Mouse (Mus musculus): ENCODE measurements around the gene Ccdc88c. TPM values are rescaled to one million over a fixed set of nuclear protein-coding genes. Genes with fewer than 3 reads are reported as not detected.
A peak's percentile ranks its signal among the peaks of the same experiment; 100 is the strongest.

The Ccdc88c gene
- polyA plus RNA-seq, 2 experiments from 2014 or later = 76.7 to 82.5 TPM

GRCm38 (mm10) chr12:100925644-100926619 is 102.9 kb downstream of the Ccdc88c start:
- ATAC-seq = peak; percentile 56

DNA sequence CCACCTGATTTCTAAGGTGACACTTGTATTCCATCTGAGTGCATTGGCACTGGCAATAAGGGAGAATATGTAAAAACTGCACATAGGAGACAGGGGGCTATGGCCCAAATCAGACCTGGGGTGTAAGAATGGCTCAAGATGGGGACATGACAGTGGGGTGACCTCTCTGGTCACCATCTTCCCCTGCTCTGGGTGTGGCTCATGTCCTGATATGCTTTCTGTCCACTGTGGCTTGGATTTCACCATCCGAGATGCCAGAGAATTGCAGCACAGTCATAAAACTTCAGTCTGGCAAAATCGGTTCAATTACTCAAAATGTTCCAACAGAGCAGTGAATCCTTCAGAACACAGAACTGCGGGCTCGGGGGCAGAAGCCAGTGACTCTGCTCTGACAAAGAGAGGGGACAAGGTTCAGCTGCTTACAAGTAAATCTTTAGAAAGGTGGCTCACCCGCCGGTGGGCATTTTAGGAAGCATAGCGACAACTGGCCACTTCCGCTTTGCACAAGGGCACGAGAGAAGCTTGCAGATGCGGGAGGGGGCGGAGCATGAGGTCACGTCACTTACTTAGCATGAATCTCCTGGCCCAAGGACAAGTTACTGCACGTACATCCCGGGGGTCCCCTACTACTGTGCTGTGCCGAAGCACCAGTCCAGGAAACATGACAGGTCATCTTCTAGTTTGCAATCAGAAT is 104.1 kb downstream of the Ccdc88c start:
- ATAC-seq = no peak

DNA sequence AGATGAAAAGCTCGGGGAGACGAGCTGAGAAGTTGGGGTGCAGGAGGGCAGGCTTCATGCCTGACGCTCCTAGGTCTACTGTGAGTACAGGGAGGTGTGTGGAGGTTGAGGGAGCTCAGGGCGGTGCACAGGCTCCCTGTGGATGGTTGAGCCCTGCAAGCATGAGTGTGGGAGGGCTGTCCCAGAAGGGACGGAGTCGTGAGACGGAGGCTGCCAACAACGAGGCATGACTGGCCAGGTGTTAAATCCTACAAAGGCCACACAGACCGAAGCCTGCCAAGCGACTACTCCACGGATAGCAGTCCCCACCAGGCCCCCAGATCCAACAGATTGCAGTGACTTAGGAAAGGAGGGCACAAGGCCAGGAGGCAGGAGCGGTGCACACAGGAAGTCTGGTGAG is 118.1 kb downstream of the Ccdc88c start:
- no peak for ATAC-seq

DNA sequence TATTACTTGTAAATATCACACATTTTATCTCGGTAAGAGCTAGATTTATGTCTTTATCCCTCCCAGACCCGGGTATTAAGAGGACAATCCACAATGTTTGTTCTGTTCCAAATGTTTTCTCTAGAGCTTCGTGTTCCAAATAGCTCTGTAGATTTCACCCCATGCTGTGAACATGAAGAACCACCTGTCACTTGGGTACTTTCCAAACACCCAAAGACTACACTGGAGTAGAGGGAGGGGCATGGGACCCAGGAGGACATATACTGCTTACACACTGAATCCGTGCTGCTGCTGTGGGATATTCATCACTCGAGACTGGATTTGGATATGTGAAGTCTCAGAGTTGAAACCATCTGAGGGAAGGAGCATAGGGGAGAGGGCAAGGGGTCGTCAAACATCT is 119.1 kb downstream of the Ccdc88c start:
- no peak for ATAC-seq

- ATAC-seq = no peak
Measured at GRCm38 (mm10) chr12:100908298-100909034, 120.4 kb downstream of the Ccdc88c start.

DNA sequence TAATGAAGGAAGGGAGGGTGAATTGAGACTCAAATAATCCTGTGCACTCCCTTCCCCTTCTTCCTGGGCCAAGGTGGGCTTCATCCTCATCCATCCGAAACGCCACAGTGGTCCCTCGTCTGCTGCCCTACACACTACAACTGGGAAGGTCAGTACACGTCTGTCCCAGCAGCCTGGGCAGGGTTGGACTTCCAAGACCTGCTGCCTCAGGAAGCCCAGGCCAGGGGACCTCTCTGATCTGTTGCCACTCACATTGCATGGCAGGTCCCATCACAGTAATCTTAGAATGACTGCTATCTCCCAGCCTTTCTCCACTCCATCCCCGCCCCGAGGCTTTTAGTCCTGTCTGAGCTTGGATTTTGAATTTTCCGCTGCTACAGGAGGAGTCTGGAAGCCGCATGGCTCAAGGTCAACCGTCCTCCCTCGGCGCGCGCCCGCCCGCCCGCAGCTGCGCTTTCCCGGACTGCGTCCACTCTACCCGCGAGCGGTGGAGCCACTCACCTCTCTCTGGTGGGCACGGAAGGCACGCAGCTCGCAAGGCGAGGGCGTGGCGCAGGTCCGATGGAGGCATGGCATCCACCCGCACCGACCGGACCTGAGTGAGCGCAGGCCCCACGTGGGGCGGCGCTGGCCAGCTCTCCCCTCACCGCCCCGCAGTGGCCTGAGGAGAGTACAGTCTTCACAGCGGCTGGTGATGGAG is 121.1 kb downstream of the Ccdc88c start, which contains the start of gene Gpr68:
TSS of gene Gpr68 (minus strand) at position 601 of the 700 bp plus-strand sequence.
- ATAC-seq = no peak

DNA sequence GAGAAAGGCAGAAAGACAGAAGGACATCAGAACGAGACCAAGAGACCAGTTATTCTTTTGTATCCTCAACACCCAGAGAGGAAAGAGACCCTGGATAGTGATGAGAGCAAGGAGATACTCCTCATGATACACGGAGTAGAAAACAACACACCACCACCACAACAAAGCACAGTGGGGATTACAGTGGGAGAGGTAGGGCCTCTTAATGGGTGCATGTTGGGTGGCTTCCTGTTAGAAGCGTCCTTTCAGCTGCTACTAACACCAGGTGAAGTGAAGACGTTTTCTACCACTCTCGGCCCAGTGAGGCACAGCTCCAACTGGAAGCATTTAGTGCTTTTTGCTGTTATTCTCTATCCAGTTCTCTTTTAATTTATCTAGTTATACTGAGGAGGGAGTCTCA is 122.0 kb downstream of the Ccdc88c start:
- ATAC-seq = peak; percentile 10

DNA sequence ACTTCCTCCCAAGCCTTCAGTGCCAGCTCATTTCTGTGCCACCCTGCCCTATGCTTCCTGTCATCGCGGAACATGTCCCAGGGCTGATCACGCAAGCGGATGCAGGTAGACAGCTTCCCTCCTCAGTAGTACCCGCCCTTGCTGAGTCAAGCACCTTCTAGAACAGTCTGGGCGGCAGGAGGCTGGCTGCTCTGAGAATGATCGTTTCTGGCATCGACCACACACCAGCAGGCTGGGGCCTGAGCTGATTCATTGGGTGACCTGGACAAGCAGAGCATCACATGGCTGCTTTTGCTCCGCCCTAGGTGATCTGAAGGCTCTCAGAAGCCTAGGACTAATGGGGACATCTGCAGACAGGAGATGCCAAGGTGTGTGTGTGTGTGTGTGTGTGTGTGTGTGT is 125.1 kb downstream of the Ccdc88c start:
- ATAC-seq = peak; percentile 87

- ATAC-seq = peak; percentile 12
Measured at GRCm38 (mm10) chr12:100901386-100901785, 127.5 kb downstream of the Ccdc88c start.

DNA sequence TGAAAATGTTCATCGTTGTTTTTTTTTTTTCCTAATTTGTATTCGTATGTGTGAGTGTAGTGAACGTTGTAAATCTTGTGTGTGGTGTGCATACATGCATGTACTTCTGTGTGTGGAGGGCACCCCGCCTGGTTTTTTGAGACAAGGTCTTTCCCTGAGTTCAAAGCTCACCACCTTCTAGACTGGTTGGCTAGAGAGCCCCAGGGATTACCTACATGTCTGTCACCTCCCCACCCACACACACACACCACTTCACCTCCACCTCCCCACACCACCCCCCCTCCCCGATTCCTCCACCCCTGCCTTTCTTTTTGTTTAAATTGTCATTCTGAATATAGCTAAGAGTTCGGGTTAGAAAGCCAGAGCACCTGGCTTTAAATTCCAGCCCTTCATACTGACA is 128.0 kb downstream of the Ccdc88c start:
- ATAC-seq = no peak

GRCm38 (mm10) chr12:100899111-100899640 is 129.7 kb downstream of the Ccdc88c start:
- ATAC-seq = no peak

GRCm38 (mm10) chr12:100897736-100898650 is 130.9 kb downstream of the Ccdc88c start:
- ATAC-seq = no peak

GRCm38 (mm10) chr12:100896661-100897060 is 132.2 kb downstream of the Ccdc88c start:
- ATAC-seq = no peak

DNA sequence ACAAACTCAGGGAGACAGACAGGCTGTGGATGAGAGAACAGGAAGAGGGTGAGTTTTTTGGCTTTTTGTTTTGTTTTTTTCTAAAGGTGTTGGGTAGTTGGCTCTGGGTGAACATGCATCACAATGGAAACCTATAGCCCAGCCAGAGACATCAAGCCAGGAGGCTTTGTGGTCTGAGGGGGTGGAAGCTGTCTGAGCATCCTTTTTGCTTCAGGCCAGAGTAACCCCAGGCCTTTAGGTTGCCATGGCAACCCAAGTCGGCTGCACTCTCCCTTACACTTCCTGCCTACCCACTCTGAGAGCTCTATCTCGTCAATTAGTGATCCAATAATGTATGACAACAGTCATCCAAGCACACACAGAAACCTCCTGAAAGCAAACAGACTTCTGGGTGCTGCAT is 133.4 kb downstream of the Ccdc88c start:
- ATAC-seq = peak; percentile 76

DNA sequence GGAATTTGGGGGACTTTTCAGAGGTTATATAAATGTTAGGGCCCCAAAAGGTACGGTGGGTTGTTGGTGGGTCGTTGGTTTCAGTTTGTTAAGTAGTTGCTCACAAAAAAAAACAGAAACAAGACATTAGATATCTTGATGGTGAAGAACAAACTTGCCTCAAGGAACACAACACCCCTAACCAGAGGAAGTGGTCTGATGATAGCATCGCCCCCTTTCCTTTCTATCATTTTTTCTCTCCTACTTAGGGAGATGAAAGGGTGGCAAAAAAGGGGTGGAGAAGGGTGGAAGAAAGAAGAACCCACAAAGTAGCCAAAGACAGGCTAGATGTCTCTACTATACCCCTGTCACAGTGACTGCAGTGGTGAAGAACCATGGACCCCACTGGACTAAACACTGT is 138.3 kb downstream of the Ccdc88c start:
- peak; percentile 45 for ATAC-seq

DNA sequence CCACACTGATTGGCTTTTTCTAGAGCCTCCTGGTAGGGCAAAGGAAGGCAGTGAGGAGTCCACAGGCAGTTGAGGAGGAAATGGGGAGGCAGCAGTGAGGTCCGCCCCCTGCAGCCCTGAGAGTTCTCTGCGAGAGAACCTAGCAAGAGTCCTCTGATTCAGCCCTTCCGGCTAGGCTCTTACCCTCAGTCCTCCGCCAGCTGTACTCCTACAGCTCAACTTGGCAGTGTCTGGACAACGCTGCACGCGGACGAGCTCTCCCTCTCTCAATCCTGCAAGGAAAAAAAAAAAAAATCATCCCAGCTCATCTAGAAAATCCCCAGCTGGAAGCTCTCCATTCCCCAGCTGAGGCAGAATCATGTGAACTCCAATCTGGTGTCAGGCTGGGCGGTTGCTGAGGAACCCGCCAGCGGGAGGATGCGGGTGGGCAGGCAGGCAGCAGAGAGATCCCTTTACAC is 141.0 kb downstream of the Ccdc88c start:
- ATAC-seq = peak; percentile 60

- ATAC-seq = no peak
Measured at GRCm38 (mm10) chr12:100886877-100887276, 142.0 kb downstream of the Ccdc88c start.

- ATAC-seq = no peak
Measured at GRCm38 (mm10) chr12:100885585-100885984, 143.3 kb downstream of the Ccdc88c start.

DNA sequence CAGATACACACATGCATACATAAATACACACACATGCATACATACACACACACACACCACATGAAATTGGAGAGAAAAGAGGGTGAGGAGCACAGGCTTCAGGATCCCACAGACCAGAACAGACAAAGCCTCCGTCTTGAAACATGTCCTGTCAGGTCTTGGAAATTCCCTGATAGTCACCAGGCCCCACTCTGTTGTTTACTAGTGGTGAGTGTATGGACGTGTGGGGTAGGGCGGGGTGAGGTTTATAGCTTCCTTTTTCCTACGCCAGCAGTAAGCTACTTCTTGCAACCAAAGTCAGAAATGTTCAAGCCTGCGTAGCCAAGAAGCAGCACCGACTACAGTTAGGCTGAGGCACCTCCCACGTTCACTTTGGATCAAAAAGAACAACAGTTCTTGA is 145.7 kb downstream of the Ccdc88c start:
- peak; percentile 72 for ATAC-seq

- ATAC-seq = no peak
Measured at GRCm38 (mm10) chr12:100878556-100878955, 150.3 kb downstream of the Ccdc88c start.

DNA sequence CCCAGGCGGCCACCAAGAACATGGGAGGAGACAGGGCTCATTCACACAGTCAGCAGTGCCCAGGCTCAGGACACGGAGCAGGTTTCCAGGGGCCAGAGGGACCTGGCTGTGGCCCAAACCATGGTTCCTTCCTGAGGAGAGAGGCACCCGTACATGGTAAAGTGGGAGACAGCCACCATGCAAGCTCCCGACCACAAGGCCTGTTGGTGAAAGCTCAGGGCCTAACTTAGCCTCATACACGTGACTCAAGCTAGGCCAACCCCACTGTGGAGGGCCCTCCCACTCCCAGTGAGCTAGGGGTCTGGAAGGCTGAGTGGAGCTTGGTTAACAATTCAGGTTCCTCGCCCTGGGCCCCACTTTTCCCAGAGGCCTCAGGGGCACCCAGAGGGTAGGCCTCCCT is 150.9 kb downstream of the Ccdc88c start:
- no peak for ATAC-seq
